Mouse (Mus musculus) testis, adult 2 months (tissue): ENCODE measurements around the gene Hist1h1c.

Experiments
- CTCF ChIP-seq: fragments of 200-500 bp; IDR thresholded peaks from 2 replicates; pipeline ENCODE4 v1.5.1; 2012; ENCODE audit warnings: low read depth, mild to moderate bottlenecking, inconsistent platforms, low read length, moderate library complexity; ENCODE audit not compliant: control insufficient read depth, insufficient read depth, insufficient replicate concordance
- POLR2A ChIP-seq: fragments of 200-500 bp; IDR thresholded peaks from 2 replicates; pipeline ENCODE4 v1.6.1; 2012; ENCODE audit warnings: low read depth, mild to moderate bottlenecking, inconsistent platforms, low read length, moderate library complexity; ENCODE audit not compliant: control insufficient read depth

DNA sequence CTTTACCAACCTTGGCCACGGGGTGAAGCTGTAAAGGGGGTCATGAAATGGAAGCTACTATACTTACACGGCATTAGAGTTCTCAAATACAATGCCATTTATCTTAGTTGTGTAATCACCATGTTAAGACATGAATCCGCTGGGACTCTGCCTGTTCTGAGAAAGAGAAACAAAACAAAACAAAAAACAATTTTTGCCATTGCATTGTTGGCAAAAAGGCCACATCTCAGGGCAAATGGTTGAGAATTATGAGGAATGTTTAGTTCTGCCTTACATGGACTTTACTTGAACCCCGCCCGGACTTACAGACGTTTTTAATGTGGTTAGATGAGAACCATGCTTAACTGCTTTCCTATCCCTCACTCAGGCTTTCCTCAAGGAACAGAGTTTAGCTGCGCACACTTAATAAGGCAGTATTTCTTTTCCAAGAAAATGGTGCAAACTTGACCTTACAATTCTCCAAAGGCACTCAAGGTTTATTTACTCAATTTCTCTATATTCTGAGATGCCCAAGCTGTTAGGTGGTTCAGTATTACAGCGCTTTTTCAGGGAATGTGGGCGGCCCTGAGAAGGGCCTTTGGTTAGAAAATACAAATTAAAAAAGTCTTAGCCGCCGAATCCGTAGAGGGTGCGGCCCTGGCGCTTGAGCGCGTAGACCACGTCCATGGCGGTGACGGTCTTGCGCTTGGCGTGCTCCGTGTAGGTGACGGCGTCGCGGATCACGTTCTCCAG is 21.8 kb downstream of the Hist1h1c start:
- TF ChIP-seq CTCF (no peak), POLR2A (no peak)
